Comparison of ENCODE assay signal across 8 mouse cellular contexts in genomic region chr7:127768346-127768996, GRCm38 (mm10). TPM values are rescaled to one million over a fixed set of nuclear protein-coding genes. Genes with fewer than 3 reads are reported as not detected.
DNase-seq lines count a peak whose midpoint lies in the region; ATAC-seq and TF ChIP-seq lines count a peak whose summit lies in the region.

No protein-coding gene starts in this region.

- no peak overlapping the region for H3K9ac ChIP-seq in forebrain, embryonic 12.5 days
- H3K9ac ChIP-seq in limb, embryonic 15.5 days, result no peak overlapping the region
- H3K9ac ChIP-seq in stomach, embryonic 15.5 days, result no peak overlapping the region

- no peak; the same call in 1 of the 2 replicates for ATAC-seq in forebrain, embryonic 12.5 days (ENCODE audit: low FRiP score)
- ATAC-seq in limb, embryonic 15.5 days (ENCODE audit: insufficient number of reproducible peaks, low FRiP score, low TSS enrichment, low read depth), result no peak
- no peak; the same call in 1 of the 2 replicates for ATAC-seq in stomach, embryonic 15.5 days (ENCODE audit: insufficient read depth, low FRiP score, low read depth)

- 46% methylated on average over 13 of the region's 13 CpGs for WGBS in forebrain, embryonic 12.5 days
- WGBS in limb, embryonic 15.5 days, result 53% methylated on average over 13 of the region's 13 CpGs
- 45% methylated on average over 13 of the region's 13 CpGs for WGBS in stomach, embryonic 15.5 days

- 0 out of 2 replicates have a peak overlapping the region, but pooled peaks have one; percentile 16 for H3K4me3 ChIP-seq in left cerebral cortex, adult 2 months
- no peak overlapping the region for H3K4me3 ChIP-seq in forebrain, embryonic 12.5 days (replicated peaks)
- 0 out of 2 replicates have a peak overlapping the region, but pooled peaks have one; percentile 70 for H3K4me3 ChIP-seq in limb, embryonic 15.5 days
- H3K4me3 ChIP-seq in stomach, embryonic 15.5 days (replicated peaks), result peak overlapping the region; percentile 67; the same call in 1 of the 2 replicates

- H3K4me2 ChIP-seq in forebrain, embryonic 12.5 days, result peak overlapping the region; percentile 90
- H3K4me2 ChIP-seq in limb, embryonic 15.5 days, result peak overlapping the region; percentile 88
- H3K4me2 ChIP-seq in stomach, embryonic 15.5 days, result peak overlapping the region; percentile 80; the same call in 1 of the 2 replicates

- peaks cover 50% of the 10 kb centered on the region for H3K36me3 ChIP-seq in forebrain, embryonic 12.5 days (replicated peaks)
- peaks cover 44% of the 10 kb centered on the region for H3K36me3 ChIP-seq in limb, embryonic 15.5 days
- peaks cover 34% of the 10 kb centered on the region for H3K36me3 ChIP-seq in stomach, embryonic 15.5 days

- peaks cover 30% of the 10 kb centered on the region for H3K4me1 ChIP-seq in forebrain, embryonic 12.5 days
- H3K4me1 ChIP-seq in limb, embryonic 15.5 days, result peaks cover 26% of the 10 kb centered on the region
- peaks cover 18% of the 10 kb centered on the region for H3K4me1 ChIP-seq in stomach, embryonic 15.5 days

- DNase-seq in left cerebral cortex, adult 2 months (ENCODE audit: extremely low spot score in 1 of 2, low spot score in 2 of 2), result no peak
- DNase-seq in left cerebral cortex, adult 11 months (ENCODE audit: low spot score), result no peak
- DNase-seq in cerebellum, adult 9-11 months, result peak; percentile 65
- DNase-seq in layer of hippocampus, postnatal 25 days (ENCODE audit: extremely low spot score in 1 of 2, low spot score in 1 of 2), result no peak
- no peak for DNase-seq in lung, postnatal 36 days

- H3K27ac ChIP-seq in left cerebral cortex, adult 2 months, result peak overlapping the region; percentile 80
- peak overlapping the region; percentile 66 for H3K27ac ChIP-seq in forebrain, embryonic 12.5 days
- peak overlapping the region; percentile 81 for H3K27ac ChIP-seq in limb, embryonic 15.5 days
- H3K27ac ChIP-seq in stomach, embryonic 15.5 days, result peak overlapping the region; percentile 57; the same call in 1 of the 2 replicates

- TF ChIP-seq CTCF in left cerebral cortex, adult 2 months (IDR thresholded peaks at IDR 0.05), result peak; percentile 14

- H3K9me3 ChIP-seq in forebrain, embryonic 12.5 days, result no peaks in the 10 kb centered on the region
- no peaks in the 10 kb centered on the region for H3K9me3 ChIP-seq in limb, embryonic 15.5 days
- no peaks in the 10 kb centered on the region for H3K9me3 ChIP-seq in stomach, embryonic 15.5 days

- intact Hi-C loops in left cerebral cortex, adult 2 months (cut with DNase I), result no loop called here

- no peaks in the 10 kb centered on the region for H3K27me3 ChIP-seq in forebrain, embryonic 12.5 days
- no peaks in the 10 kb centered on the region for H3K27me3 ChIP-seq in limb, embryonic 15.5 days
- H3K27me3 ChIP-seq in stomach, embryonic 15.5 days (replicated peaks), result no peaks in the 10 kb centered on the region

RNA-seq across cellular contexts. Expression of gene Orai3, which starts 1.1 kb away (rescaled TPM):
- 10 to 100 TPM; 19.8 to 21.8 TPM for total RNA-seq in left cerebral cortex, adult 2 months (2021)
- 5.7 and 6.0 TPM in 2 replicates for polyA plus RNA-seq in forebrain, embryonic 12.5 days (2016; fragmentation: Nextera tagmentation; extraction: Ambion mirVana)
- 23.6 and 26.5 TPM in 2 replicates for polyA plus RNA-seq in limb, embryonic 15.5 days (2015; fragmentation: Nextera tagmentation; extraction: Ambion mirVana)
- 29.2 and 29.6 TPM in 2 replicates for polyA plus RNA-seq in stomach, embryonic 15.5 days (2015; fragmentation: Nextera tagmentation; extraction: Ambion mirVana)
- 10 to 100 TPM; 28.7 to 33.2 TPM for total RNA-seq in layer of hippocampus, postnatal 25 days (2021)

RNA-seq across cellular contexts. Expression of gene Setd1a, which starts 8.0 kb away (rescaled TPM):
- total RNA-seq in left cerebral cortex, adult 2 months (2021), result 10 to 100 TPM; 48.8 to 55.2 TPM
- 21.7 and 25.5 TPM in 2 replicates for polyA plus RNA-seq in forebrain, embryonic 12.5 days (2016; fragmentation: Nextera tagmentation; extraction: Ambion mirVana)
- 18.6 and 21.7 TPM in 2 replicates for polyA plus RNA-seq in limb, embryonic 15.5 days (2015; fragmentation: Nextera tagmentation; extraction: Ambion mirVana)
- 21.1 and 25.0 TPM in 2 replicates for polyA plus RNA-seq in stomach, embryonic 15.5 days (2015; fragmentation: Nextera tagmentation; extraction: Ambion mirVana)
- 10 to 100 TPM; 35.1 to 50.0 TPM for total RNA-seq in layer of hippocampus, postnatal 25 days (2021)

RNA-seq across cellular contexts. Expression of gene Gm49388, which starts 16.9 kb away (rescaled TPM):
- 1 to 10 TPM; 4.2 to 4.3 TPM for total RNA-seq in left cerebral cortex, adult 2 months (2021)
- not detected in 2 replicates for polyA plus RNA-seq in forebrain, embryonic 12.5 days (2016; fragmentation: Nextera tagmentation; extraction: Ambion mirVana)
- not detected in 2 replicates for polyA plus RNA-seq in limb, embryonic 15.5 days (2015; fragmentation: Nextera tagmentation; extraction: Ambion mirVana)
- not detected in 2 replicates for polyA plus RNA-seq in stomach, embryonic 15.5 days (2015; fragmentation: Nextera tagmentation; extraction: Ambion mirVana)
- total RNA-seq in layer of hippocampus, postnatal 25 days (2021), result 1 to 10 TPM; 3.7 to 5.7 TPM

RNA-seq across cellular contexts. Expression of gene Fbxl19, which starts 24.1 kb away (rescaled TPM):
- 10 to 100 TPM; 72.4 to 81.5 TPM for total RNA-seq in left cerebral cortex, adult 2 months (2021)
- polyA plus RNA-seq in forebrain, embryonic 12.5 days (2016; fragmentation: Nextera tagmentation; extraction: Ambion mirVana), result 9.0 and 10.3 TPM in 2 replicates
- 4.3 and 4.4 TPM in 2 replicates for polyA plus RNA-seq in limb, embryonic 15.5 days (2015; fragmentation: Nextera tagmentation; extraction: Ambion mirVana)
- 3.8 and 4.8 TPM in 2 replicates for polyA plus RNA-seq in stomach, embryonic 15.5 days (2015; fragmentation: Nextera tagmentation; extraction: Ambion mirVana)
- 10 to 100 TPM; 63.4 to 66.7 TPM for total RNA-seq in layer of hippocampus, postnatal 25 days (2021)

RNA-seq across cellular contexts. Expression of gene Hsd3b7, which starts 31.9 kb away (rescaled TPM):
- total RNA-seq in left cerebral cortex, adult 2 months (2021), result 1 to 10 TPM; 4.2 to 4.5 TPM
- polyA plus RNA-seq in forebrain, embryonic 12.5 days (2016; fragmentation: Nextera tagmentation; extraction: Ambion mirVana), result 7.3 and 7.6 TPM in 2 replicates
- polyA plus RNA-seq in limb, embryonic 15.5 days (2015; fragmentation: Nextera tagmentation; extraction: Ambion mirVana), result 18.7 and 23.8 TPM in 2 replicates
- polyA plus RNA-seq in stomach, embryonic 15.5 days (2015; fragmentation: Nextera tagmentation; extraction: Ambion mirVana), result 27.4 and 31.8 TPM in 2 replicates
- total RNA-seq in layer of hippocampus, postnatal 25 days (2021), result 1 to 10 TPM; 4.5 to 5.3 TPM
